Mouse (Mus musculus) ES-E14 (cell line): ENCODE measurements around the gene Magi1. TPM values are rescaled to one million over a fixed set of nuclear protein-coding genes. Genes with fewer than 3 reads are reported as not detected.
A peak's percentile ranks its signal among the peaks of the same experiment; 100 is the strongest.

Experiments used
- DNase-seq: peaks from one replicate; pipeline ENCODE4 v3.0.0-alpha.2; 2013; ENCODE audit warnings: low read depth, low spot score
- H3K27ac ChIP-seq: 2 replicates; pipeline ENCODE4 v1.5.1; 2012; ENCODE audit warnings: low read depth, mild to moderate bottlenecking, low read length, moderate library complexity, mixed read lengths; ENCODE audit not compliant: poor library complexity, insufficient read depth, severe bottlenecking
- H3K36me3 ChIP-seq: 2 replicates; pipeline ENCODE4 v1.6.1; 2012; ENCODE audit warnings: mild to moderate bottlenecking, low read length, moderate library complexity, mixed read lengths; ENCODE audit not compliant: control insufficient read depth, poor library complexity, insufficient read depth, severe bottlenecking
- H3K4me1 ChIP-seq, 2 experiments: fragments of 150-350 bp in 1 of 2; sonication (generic) in 1 of 2; 2 replicates each; pipeline ENCODE4 v1.6.1; 2012; ENCODE audit warnings: low read length in 2 of 2, mild to moderate bottlenecking in 1 of 2, mixed read lengths in 1 of 2; ENCODE audit not compliant: control insufficient read depth in 2 of 2, insufficient read depth in 2 of 2, poor library complexity in 1 of 2
- H3K4me3 ChIP-seq, 2 experiments: fragments of 150-350 bp in 1 of 2; sonication (generic) in 1 of 2; 2 replicates each; pipeline ENCODE4 v1.5.1; 2012; ENCODE audit warnings: low read length in 2 of 2, low read depth in 1 of 2, mild to moderate bottlenecking in 1 of 2, mixed read lengths in 1 of 2; ENCODE audit not compliant: insufficient read depth in 1 of 2, poor library complexity in 1 of 2, severe bottlenecking in 1 of 2
- H3K9ac ChIP-seq: 2 replicates; pipeline ENCODE4 v1.6.1; 2012; ENCODE audit warnings: low read depth, mild to moderate bottlenecking, low read length, mixed read lengths; ENCODE audit not compliant: poor library complexity, insufficient read depth, severe bottlenecking
- H3K9me3 ChIP-seq: fragments of 150-350 bp; sonication (generic); 2 replicates; pipeline ENCODE4 v1.6.1; 2012; ENCODE audit warnings: low read depth, mild to moderate bottlenecking, low read length; ENCODE audit not compliant: control insufficient read depth, insufficient read depth
- CHD2 ChIP-seq: IDR thresholded peaks from 2 replicates; pipeline ENCODE4 v1.6.1; 2014; ENCODE audit warnings: mild to moderate bottlenecking, low read depth, low read length, inconsistent platforms
- HCFC1 ChIP-seq: IDR thresholded peaks from 2 replicates; pipeline ENCODE4 v1.6.1; 2012; ENCODE audit warnings: low read length, inconsistent platforms, borderline replicate concordance; ENCODE audit not compliant: insufficient read depth
- MAFK ChIP-seq: IDR thresholded peaks from 2 replicates; pipeline ENCODE4 v1.6.1; 2014; ENCODE audit warnings: mild to moderate bottlenecking, low read depth, low read length, inconsistent platforms; ENCODE audit not compliant: insufficient read depth
- ZC3H11A ChIP-seq: IDR thresholded peaks from 2 replicates; pipeline ENCODE4 v1.6.1; 2012; ENCODE audit warnings: low read depth, mild to moderate bottlenecking, inconsistent platforms, low read length, borderline replicate concordance
- ZNF384 ChIP-seq: IDR thresholded peaks from 2 replicates; pipeline ENCODE4 v1.6.1; 2012; ENCODE audit warnings: low read depth, low read length, inconsistent platforms
- in situ Hi-C, 2 experiments: fragments of 600-800 bp; cut with MboI; formaldehyde crosslinking; loops; one replicate each; pipeline ENCODE4 v1.15.1; 2025; ENCODE audit warnings: low sequenced_read_pairs in 2 of 2, inconsistent platforms in 1 of 2; ENCODE audit not compliant: unreplicated experiment in 2 of 2
- total RNA-seq: library from RNA; depleted of rRNA; stranded (reverse); fragments of 300-350 nt; gene quantifications from 2 replicates; pipeline ENCODE4 v1.2.3, GENCODE M21; 2012

Magi1 gene
- total RNA-seq, 1 experiment, result 14.6 TPM

DNA sequence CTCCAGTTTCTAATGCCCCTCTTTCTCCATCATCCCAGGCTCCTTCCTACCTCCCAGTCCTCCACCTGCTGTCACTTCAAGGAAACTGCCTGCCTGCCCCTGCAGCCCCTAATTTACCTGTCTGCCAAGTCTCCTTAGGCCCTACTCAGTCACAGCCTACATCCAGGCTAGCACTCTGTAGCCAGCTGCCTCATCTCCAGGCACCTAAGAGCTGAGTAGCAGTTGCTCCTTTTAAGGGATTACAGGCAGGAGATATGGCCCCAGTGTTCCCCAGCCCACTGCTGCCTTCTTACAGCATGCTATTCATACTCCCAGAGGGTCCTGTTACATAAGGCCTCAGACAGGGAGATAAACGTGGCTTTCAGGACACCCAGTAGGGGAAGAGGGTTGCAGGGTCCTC, 426.9 kb downstream of the Magi1 start:
- H3K9me3 ChIP-seq, result no peaks in the 10 kb centered on the region
- H3K4me3 ChIP-seq, result no peak overlapping the region
- TF ChIP-seq HCFC1, result no peak
- no peak for TF ChIP-seq ZNF384
- no peak for TF ChIP-seq ZC3H11A
- TF ChIP-seq CHD2, result no peak
- TF ChIP-seq MAFK, result no peak
- in situ Hi-C loops, result no loop called here
- peaks cover 0 to 3% of the 10 kb centered on the region in 2 experiments; a peak in 1 of 4 replicates for H3K4me1 ChIP-seq
- no peak overlapping the region for H3K9ac ChIP-seq
- H3K27ac ChIP-seq, result no peak overlapping the region
- no peak for DNase-seq
- H3K36me3 ChIP-seq, result peaks cover 3% of the 10 kb centered on the region; the same call in 1 of the 2 replicates

DNA sequence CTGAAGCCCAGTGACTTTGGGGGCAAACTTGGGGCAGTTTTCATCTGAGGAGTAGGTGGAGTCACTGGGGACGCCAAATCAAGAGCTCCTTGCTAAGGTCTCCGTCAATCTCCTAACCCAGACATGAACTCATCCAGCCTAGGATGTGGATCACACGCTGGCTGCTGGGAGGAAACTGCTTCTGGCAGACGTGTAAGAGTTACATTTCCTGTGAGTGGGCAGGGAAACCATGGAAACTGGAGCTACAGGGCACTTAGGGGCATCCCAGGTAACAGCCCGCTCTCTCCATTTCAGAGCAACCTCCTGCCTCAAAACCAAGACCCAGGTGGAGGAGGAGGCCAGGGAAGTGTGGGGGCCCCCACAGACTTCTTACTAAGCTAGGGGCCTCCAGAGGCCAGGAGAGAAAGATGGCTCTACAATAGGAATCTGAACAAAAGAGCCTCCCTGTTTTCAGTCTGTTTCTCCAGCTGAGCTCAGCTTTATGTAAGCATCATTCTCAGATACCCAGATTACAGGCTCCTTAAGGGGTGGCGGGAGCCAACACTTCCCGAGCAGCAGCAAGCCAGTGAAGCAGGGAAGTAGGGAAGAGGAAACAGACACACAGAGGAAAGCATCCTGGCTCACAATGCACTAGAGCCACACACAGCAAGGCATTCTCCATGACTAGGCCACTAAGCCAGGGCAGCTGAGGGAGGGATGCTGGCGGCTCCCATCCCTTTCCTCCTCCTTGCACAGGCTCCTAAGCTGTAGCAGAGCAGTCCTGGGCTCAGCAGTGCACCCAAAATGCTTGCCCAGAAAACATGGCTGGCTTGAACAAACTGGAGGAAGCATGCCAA, 427.7 kb downstream of the Magi1 start:
- no peak overlapping the region for H3K4me3 ChIP-seq
- TF ChIP-seq HCFC1 (no peak), ZNF384 (no peak), MAFK (no peak), ZC3H11A (no peak), CHD2 (no peak)
- no peak for DNase-seq
- no peak overlapping the region for H3K9ac ChIP-seq
- no peak overlapping the region for H3K27ac ChIP-seq
- H3K4me1 ChIP-seq, result peaks cover 0 to 3% of the 10 kb centered on the region in 2 experiments; a peak in 1 of 4 replicates
- in situ Hi-C loops, result no loop called here
- peaks cover 3% of the 10 kb centered on the region; the same call in 1 of the 2 replicates for H3K36me3 ChIP-seq
- H3K9me3 ChIP-seq, result no peaks in the 10 kb centered on the region

- peak overlapping the region; percentile 88; the same call in 1 of the 2 replicates for H3K27ac ChIP-seq
- no peak overlapping the region for H3K4me3 ChIP-seq
- TF ChIP-seq MAFK, result no peak
- TF ChIP-seq ZNF384, result no peak
- no peak for TF ChIP-seq HCFC1
- TF ChIP-seq ZC3H11A, result no peak
- TF ChIP-seq CHD2, result no peak
- peaks cover 3% of the 10 kb centered on the region in 2 experiments; a peak in 3 of 4 replicates for H3K4me1 ChIP-seq
- no peak overlapping the region for H3K9ac ChIP-seq
- DNase-seq, result peak; percentile 39
- peaks cover 10% of the 10 kb centered on the region for H3K36me3 ChIP-seq
- peaks cover 5% of the 10 kb centered on the region; the same call in 1 of the 2 replicates for H3K9me3 ChIP-seq
- in situ Hi-C loops, result no loop called here
These were observed 434.6 kb downstream of the Magi1 start for GRCm38 (mm10) chr6:93848942-93849790.

DNA sequence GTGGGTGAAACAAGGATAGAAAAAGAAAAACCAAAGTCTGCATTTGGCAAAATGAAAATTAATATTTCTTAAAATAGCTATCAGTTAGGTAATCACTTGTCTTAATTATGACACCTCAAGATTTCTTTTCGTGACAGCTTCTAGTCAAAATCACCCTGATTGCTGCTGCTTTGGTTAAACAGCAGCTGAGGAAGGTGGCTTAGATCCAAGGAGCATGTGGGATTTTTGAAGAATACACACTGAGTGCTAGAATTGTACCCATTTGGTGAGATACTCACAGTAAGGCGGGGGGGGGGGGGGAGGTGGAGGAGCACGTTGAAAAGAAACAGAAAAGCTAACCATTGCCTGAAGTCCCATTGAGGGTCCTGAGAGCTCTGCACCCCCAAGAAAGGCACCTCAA, 438.2 kb downstream of the Magi1 start:
- Histone ChIP-seq H3K27ac (no peak overlapping the region), H3K36me3 (peaks cover 5% of the 10 kb centered on the region), H3K9ac (no peak overlapping the region), H3K4me3 (no peak overlapping the region), H3K4me1 (peaks cover under 1 to 3% of the 10 kb centered on the region in 2 experiments; a peak in 2 of 4 replicates), H3K9me3 (peaks cover 5% of the 10 kb centered on the region; the same call in 1 of the 2 replicates)
- DNase-seq, result no peak
- TF ChIP-seq ZC3H11A, result no peak
- TF ChIP-seq ZNF384, result no peak
- no peak for TF ChIP-seq HCFC1
- TF ChIP-seq CHD2, result no peak
- TF ChIP-seq MAFK, result no peak
- in situ Hi-C loops, result no loop called here
